8 mouse cellular contexts compared by ENCODE assay signal in the genomic region with DNA sequence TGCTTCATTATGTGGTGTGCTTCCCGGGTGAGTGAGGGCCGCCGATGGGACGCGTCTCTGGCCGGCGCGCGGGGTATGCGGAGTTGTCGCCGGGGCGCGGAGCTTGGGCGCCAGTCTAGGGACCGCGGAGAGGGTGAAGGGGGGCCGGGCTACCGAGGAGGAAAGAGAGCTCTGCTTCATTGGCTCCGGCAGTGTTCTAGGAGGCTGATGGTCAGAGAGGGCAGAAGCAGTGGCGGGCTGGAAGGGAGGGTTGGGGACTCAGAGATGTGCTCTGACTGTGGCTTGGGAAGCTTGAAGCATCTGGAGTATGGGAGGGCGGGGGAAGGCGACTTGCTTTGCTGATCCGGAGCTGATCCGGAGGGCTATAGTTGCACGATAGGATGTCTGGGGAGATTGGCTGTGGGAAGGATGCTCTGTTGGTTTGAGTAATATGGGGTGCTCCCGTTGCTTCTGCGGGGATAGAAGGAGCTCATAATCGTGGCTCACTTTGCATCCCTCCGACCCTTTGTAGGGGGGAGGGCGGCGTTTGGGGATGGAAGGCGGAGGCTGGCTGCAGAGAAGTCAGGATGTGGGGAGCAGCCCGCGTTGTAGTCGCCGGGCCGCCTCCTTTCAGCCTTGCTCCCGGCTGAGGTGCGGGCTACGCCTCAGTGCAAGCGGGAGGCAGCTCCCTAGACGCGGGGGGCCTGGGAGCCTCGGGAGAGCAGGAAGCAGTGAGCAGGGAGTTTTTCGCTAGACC. TPM values are rescaled to one million over a fixed set of nuclear protein-coding genes. Genes with fewer than 3 reads are reported as not detected.
A peak's percentile ranks its signal among the peaks of the same experiment; 100 is the strongest.
DNase-seq lines count a peak whose midpoint lies in the region; ATAC-seq lines count a peak whose summit lies in the region.

No protein-coding gene starts in this region.

- H3K27me3 ChIP-seq in forebrain, embryonic 13.5 days: no peaks in the 10 kb centered on the region; the same call in 1 of the 2 replicates
- H3K27me3 ChIP-seq in heart, embryonic 15.5 days: no peaks in the 10 kb centered on the region
- H3K27me3 ChIP-seq in liver, embryonic 13.5 days: peaks cover 68% of the 10 kb centered on the region
- H3K27me3 ChIP-seq in neural tube, embryonic 14.5 days (ENCODE audit: control insufficient read depth, insufficient read depth, low read length): no peaks in the 10 kb centered on the region

- H3K36me3 ChIP-seq in forebrain, embryonic 13.5 days (ENCODE audit: poor library complexity, severe bottlenecking): no peaks in the 10 kb centered on the region
- H3K36me3 ChIP-seq in heart, embryonic 15.5 days: no peaks in the 10 kb centered on the region
- no peaks in the 10 kb centered on the region for H3K36me3 ChIP-seq in liver, embryonic 13.5 days
- H3K36me3 ChIP-seq in neural tube, embryonic 14.5 days (ENCODE audit: control insufficient read depth, insufficient read depth, low read length): no peaks in the 10 kb centered on the region

- peak; percentile 39 to 63 for DNase-seq in urinary bladder, adult 18-20 months (ENCODE audit: low spot score in 2 of 2)
- no peak for DNase-seq in urinary bladder, postnatal 10 days (ENCODE audit: low spot score)
- peak; percentile 64 to 81 for DNase-seq in kidney, postnatal 25 days
- no peak for DNase-seq in liver, embryonic 13.5 days
- DNase-seq in yolk sac, embryonic 10.5 days (ENCODE audit: low spot score): peak; percentile 58

- peak; percentile 34 for ATAC-seq in forebrain, embryonic 13.5 days
- peak; percentile 43 for ATAC-seq in heart, embryonic 15.5 days (replicated peaks; ENCODE audit: insufficient number of reproducible peaks, insufficient read depth, low FRiP score, low read depth)
- ATAC-seq in liver, embryonic 13.5 days (ENCODE audit: low read depth): peak; percentile 41
- ATAC-seq in neural tube, embryonic 14.5 days (ENCODE audit: low read depth): peak; percentile 35

- H3K4me3 ChIP-seq in forebrain, embryonic 13.5 days: peak overlapping the region; percentile 76
- peak overlapping the region; percentile 89 for H3K4me3 ChIP-seq in heart, embryonic 15.5 days
- H3K4me3 ChIP-seq in liver, embryonic 13.5 days (replicated peaks): peak overlapping the region; percentile 55
- H3K4me3 ChIP-seq in neural tube, embryonic 14.5 days (ENCODE audit: low read depth, low read length): peak overlapping the region; percentile 67

- H3K4me2 ChIP-seq in forebrain, embryonic 13.5 days: peak overlapping the region; percentile 79
- H3K4me2 ChIP-seq in heart, embryonic 15.5 days: peak overlapping the region; percentile 90
- H3K4me2 ChIP-seq in liver, embryonic 13.5 days: peak overlapping the region; percentile 63
- H3K4me2 ChIP-seq in neural tube, embryonic 14.5 days (ENCODE audit: low read depth, low read length): peak overlapping the region; percentile 81

- no peaks in the 10 kb centered on the region for H3K9me3 ChIP-seq in forebrain, embryonic 13.5 days (replicated peaks)
- no peaks in the 10 kb centered on the region for H3K9me3 ChIP-seq in heart, embryonic 15.5 days (replicated peaks)
- H3K9me3 ChIP-seq in liver, embryonic 13.5 days (replicated peaks): no peaks in the 10 kb centered on the region
- no peaks in the 10 kb centered on the region for H3K9me3 ChIP-seq in neural tube, embryonic 14.5 days (ENCODE audit: control insufficient read depth, low read length)

- H3K4me1 ChIP-seq in forebrain, embryonic 13.5 days: peaks cover 26% of the 10 kb centered on the region
- H3K4me1 ChIP-seq in heart, embryonic 15.5 days (replicated peaks): peaks cover 17% of the 10 kb centered on the region
- no peaks in the 10 kb centered on the region for H3K4me1 ChIP-seq in liver, embryonic 13.5 days (replicated peaks)
- H3K4me1 ChIP-seq in neural tube, embryonic 14.5 days (ENCODE audit: control insufficient read depth, insufficient read depth, low read length): peaks cover 16% of the 10 kb centered on the region

- peak overlapping the region; percentile 79 for H3K9ac ChIP-seq in forebrain, embryonic 13.5 days
- H3K9ac ChIP-seq in heart, embryonic 15.5 days: peak overlapping the region; percentile 92
- H3K9ac ChIP-seq in liver, embryonic 13.5 days: peak overlapping the region; percentile 23; the same call in 1 of the 2 replicates
- H3K9ac ChIP-seq in neural tube, embryonic 14.5 days (replicated peaks; ENCODE audit: low read depth, low read length): peak overlapping the region; percentile 76

- peak overlapping the region; percentile 97 for H3K27ac ChIP-seq in forebrain, embryonic 13.5 days
- H3K27ac ChIP-seq in heart, embryonic 15.5 days: peak overlapping the region; percentile 99
- H3K27ac ChIP-seq in liver, embryonic 13.5 days: no peak overlapping the region
- peak overlapping the region; percentile 92 for H3K27ac ChIP-seq in neural tube, embryonic 14.5 days (ENCODE audit: low read depth, low read length)

- WGBS in forebrain, embryonic 13.5 days: under 1% methylated on average over 35 of the region's 46 CpGs
- WGBS in heart, embryonic 15.5 days: under 1% methylated on average over 46 of the region's 46 CpGs
- 2% methylated on average over 46 of the region's 46 CpGs for WGBS in liver, embryonic 13.5 days (ENCODE audit: insufficient replicate concordance)
- under 1% methylated on average over 45 of the region's 46 CpGs for WGBS in neural tube, embryonic 14.5 days

RNA-seq across cellular contexts. Expression of gene Ptprg, which starts 1.1 kb away (rescaled TPM):
- polyA plus RNA-seq in forebrain, embryonic 13.5 days (2015; fragmentation: Nextera tagmentation; extraction: Ambion mirVana): 32.8 and 35.8 TPM in 2 replicates
- 16.4 and 17.3 TPM in 2 replicates for polyA plus RNA-seq in heart, embryonic 15.5 days (2015; fragmentation: Nextera tagmentation; extraction: Ambion mirVana)
- 1.5 and 2.0 TPM in 2 replicates for polyA plus RNA-seq in liver, embryonic 13.5 days (2015; fragmentation: Nextera tagmentation; extraction: Ambion mirVana)
- polyA plus RNA-seq in neural tube, embryonic 14.5 days (2014; fragmentation: Nextera tagmentation; extraction: Ambion mirVana): 42.3 and 48.0 TPM in 2 replicates

Comparison
In these comparisons a context has a peak if more than half of its experiments do, and no peak if none do; other contexts are left out.
1. DNase-seq: peak in urinary bladder, adult 18-20 months (2 of 2), kidney, postnatal 25 days (2 of 2) and yolk sac, embryonic 10.5 days (single experiment); none in urinary bladder, postnatal 10 days (single experiment) and liver, embryonic 13.5 days (single experiment).
2. H3K9ac ChIP-seq: peak in every context shown above with its lines; median percentile 92 in heart, embryonic 15.5 days; 79 in forebrain, embryonic 13.5 days; 76 in neural tube, embryonic 14.5 days; 23 in liver, embryonic 13.5 days.
3. Peak in every context shown above with its lines, with median percentiles within 50 percentile points of each other: ATAC-seq, H3K4me2 ChIP-seq and H3K4me3 ChIP-seq.